Mouse (Mus musculus): ENCODE results near the gene Casr.

GRCm38 (mm10) chr16:36506827-36507226 lies 55.1 kb downstream of the Casr start:
- TF ChIP-seq MYOD1 (IDR thresholded peaks at IDR 0.05; ENCODE audit: control insufficient read depth in 1 of 3, insufficient read length in 2 of 3, low read depth in 2 of 3) (no peak), TCF3 (IDR thresholded peaks at IDR 0.05; ENCODE audit: insufficient read length, low read depth) (no peak), USF1 (IDR thresholded peaks at IDR 0.05; ENCODE audit: low read depth) (no peak), CEBPB (IDR thresholded peaks at IDR 0.05; ENCODE audit: insufficient read depth, poor library complexity, severe bottlenecking) (no peak), POLR2A (IDR thresholded peaks at IDR 0.05; ENCODE audit: insufficient read length, low read depth) (no peak), E2F4 (IDR thresholded peaks at IDR 0.05; ENCODE audit: insufficient read depth) (no peak)
